Mouse (Mus musculus): ENCODE results near the gene Slc10a6. TPM values are rescaled to one million over a fixed set of nuclear protein-coding genes. Genes with fewer than 3 reads are reported as not detected.

Gene Slc10a6
- polyA plus RNA-seq, 1 experiment from 2014 or later: 0.26 TPM

GRCm38 (mm10) chr5:103654780-103655179 lies 25.6 kb upstream of the Slc10a6 start:
- WGBS: 65% methylated on average over 4 of the region's 4 CpGs
- Histone ChIP-seq H3K27me3 (0 out of 2 replicates have a peak, but pooled peaks cover 3% of the 10 kb centered on the region), H3K36me3 (no peaks in the 10 kb centered on the region), H3K9ac (0 out of 2 replicates have a peak overlapping the region, but pooled peaks have one; percentile 75), H3K4me3 (peak overlapping the region; percentile 64), H3K4me2 (replicated peaks) (peak overlapping the region; percentile 96), H3K9me3 (replicated peaks) (no peaks in the 10 kb centered on the region), H3K4me1 (peaks cover 6% of the 10 kb centered on the region; the same call in 1 of the 2 replicates), H3K27ac (no peak overlapping the region)
- no peak for ATAC-seq (ENCODE audit: low FRiP score)

GRCm38 (mm10) chr5:103654225-103654624 lies 25.0 kb upstream of the Slc10a6 start:
- H3K36me3 ChIP-seq: no peaks in the 10 kb centered on the region
- H3K4me2 ChIP-seq (replicated peaks): no peak overlapping the region
- no peak overlapping the region for H3K4me3 ChIP-seq
- H3K9ac ChIP-seq: no peak overlapping the region
- H3K4me1 ChIP-seq: peaks cover 6% of the 10 kb centered on the region; the same call in 1 of the 2 replicates
- no peaks in the 10 kb centered on the region for H3K9me3 ChIP-seq (replicated peaks)
- H3K27ac ChIP-seq: no peak overlapping the region
- 0 out of 2 replicates have a peak, but pooled peaks cover 3% of the 10 kb centered on the region for H3K27me3 ChIP-seq
- ATAC-seq (ENCODE audit: low FRiP score): no peak
- 28% methylated on average over 6 of the region's 6 CpGs for WGBS

- H3K9me3 ChIP-seq (replicated peaks): no peaks in the 10 kb centered on the region
- no peak overlapping the region for H3K4me3 ChIP-seq
- H3K9ac ChIP-seq: no peak overlapping the region
- ATAC-seq (ENCODE audit: low FRiP score): no peak
- no peak overlapping the region for H3K27ac ChIP-seq
- no peak overlapping the region for H3K4me2 ChIP-seq (replicated peaks)
- no peaks in the 10 kb centered on the region for H3K36me3 ChIP-seq
- H3K27me3 ChIP-seq: no peaks in the 10 kb centered on the region
- 93% methylated on average over 3 of the region's 3 CpGs for WGBS
- H3K4me1 ChIP-seq: 0 out of 2 replicates have a peak, but pooled peaks cover 2% of the 10 kb centered on the region
Observed at GRCm38 (mm10) chr5:103647320-103647719, 18.1 kb upstream of the Slc10a6 start.

GRCm38 (mm10) chr5:103644167-103644566 lies 15.0 kb upstream of the Slc10a6 start:
- ATAC-seq (ENCODE audit: low FRiP score): no peak
- H3K9ac ChIP-seq: no peak overlapping the region
- 94% methylated on average over 1 of the region's 1 CpGs for WGBS
- no peak overlapping the region for H3K27ac ChIP-seq
- H3K36me3 ChIP-seq: no peaks in the 10 kb centered on the region
- H3K4me1 ChIP-seq: 0 out of 2 replicates have a peak, but pooled peaks cover 2% of the 10 kb centered on the region
- no peak overlapping the region for H3K4me3 ChIP-seq
- H3K27me3 ChIP-seq: no peaks in the 10 kb centered on the region
- no peak overlapping the region for H3K4me2 ChIP-seq (replicated peaks)
- no peaks in the 10 kb centered on the region for H3K9me3 ChIP-seq (replicated peaks)

GRCm38 (mm10) chr5:103637162-103637561 lies 8.0 kb upstream of the Slc10a6 start:
- no peaks in the 10 kb centered on the region for H3K9me3 ChIP-seq (replicated peaks)
- no peak for ATAC-seq (ENCODE audit: low FRiP score)
- H3K27ac ChIP-seq: no peak overlapping the region
- H3K4me2 ChIP-seq (replicated peaks): no peak overlapping the region
- no peak overlapping the region for H3K9ac ChIP-seq
- H3K4me3 ChIP-seq: no peak overlapping the region
- H3K27me3 ChIP-seq: no peaks in the 10 kb centered on the region
- H3K36me3 ChIP-seq: no peaks in the 10 kb centered on the region
- WGBS: 93% methylated on average over 2 of the region's 2 CpGs
- H3K4me1 ChIP-seq: no peaks in the 10 kb centered on the region

- H3K9ac ChIP-seq: no peak overlapping the region
- ATAC-seq (ENCODE audit: low FRiP score): no peak
- no peaks in the 10 kb centered on the region for H3K9me3 ChIP-seq (replicated peaks)
- H3K4me1 ChIP-seq: 0 out of 2 replicates have a peak, but pooled peaks cover 5% of the 10 kb centered on the region
- no peaks in the 10 kb centered on the region for H3K36me3 ChIP-seq
- no peaks in the 10 kb centered on the region for H3K27me3 ChIP-seq
- H3K4me2 ChIP-seq (replicated peaks): no peak overlapping the region
- 80% methylated on average over 9 of the region's 9 CpGs for WGBS
- no peak overlapping the region for H3K27ac ChIP-seq
- H3K4me3 ChIP-seq: no peak overlapping the region
Observed at GRCm38 (mm10) chr5:103629854-103630580, 814 bp upstream of the Slc10a6 start.

- Histone ChIP-seq H3K4me2 (replicated peaks) (no peak overlapping the region), H3K9me3 (replicated peaks) (no peaks in the 10 kb centered on the region), H3K4me1 (0 out of 2 replicates have a peak, but pooled peaks cover 5% of the 10 kb centered on the region), H3K36me3 (no peaks in the 10 kb centered on the region), H3K27me3 (no peaks in the 10 kb centered on the region), H3K4me3 (no peak overlapping the region), H3K9ac (no peak overlapping the region), H3K27ac (no peak overlapping the region)
- 88% methylated on average over 6 of the region's 6 CpGs for WGBS
- ATAC-seq (ENCODE audit: low FRiP score): no peak
Observed at GRCm38 (mm10) chr5:103628499-103628898, 704 bp downstream of the Slc10a6 start.

GRCm38 (mm10) chr5:103624831-103625230 lies 4.4 kb downstream of the Slc10a6 start:
- H3K27ac ChIP-seq: no peak overlapping the region
- no peak overlapping the region for H3K4me2 ChIP-seq (replicated peaks)
- WGBS: 96% methylated on average over 5 of the region's 5 CpGs
- no peaks in the 10 kb centered on the region for H3K36me3 ChIP-seq
- H3K4me1 ChIP-seq: 0 out of 2 replicates have a peak, but pooled peaks cover 5% of the 10 kb centered on the region
- H3K9me3 ChIP-seq (replicated peaks): no peaks in the 10 kb centered on the region
- no peak for ATAC-seq (ENCODE audit: low FRiP score)
- no peaks in the 10 kb centered on the region for H3K27me3 ChIP-seq
- no peak overlapping the region for H3K9ac ChIP-seq
- no peak overlapping the region for H3K4me3 ChIP-seq

GRCm38 (mm10) chr5:103622321-103622720 lies 6.9 kb downstream of the Slc10a6 start:
- Histone ChIP-seq H3K9ac (no peak overlapping the region), H3K4me2 (replicated peaks) (no peak overlapping the region), H3K36me3 (no peaks in the 10 kb centered on the region), H3K27ac (no peak overlapping the region), H3K4me3 (no peak overlapping the region), H3K9me3 (replicated peaks) (no peaks in the 10 kb centered on the region), H3K27me3 (no peaks in the 10 kb centered on the region), H3K4me1 (no peaks in the 10 kb centered on the region)
- WGBS: 80% methylated on average over 5 of the region's 5 CpGs
- no peak for ATAC-seq (ENCODE audit: low FRiP score)

GRCm38 (mm10) chr5:103620301-103620973 lies 8.8 kb downstream of the Slc10a6 start:
- H3K27me3 ChIP-seq: no peaks in the 10 kb centered on the region
- H3K4me2 ChIP-seq (replicated peaks): no peak overlapping the region
- no peak overlapping the region for H3K27ac ChIP-seq
- 83% methylated on average over 12 of the region's 12 CpGs for WGBS
- H3K4me1 ChIP-seq: no peaks in the 10 kb centered on the region
- no peak overlapping the region for H3K4me3 ChIP-seq
- H3K9ac ChIP-seq: no peak overlapping the region
- no peak for ATAC-seq (ENCODE audit: low FRiP score)
- no peaks in the 10 kb centered on the region for H3K36me3 ChIP-seq
- no peaks in the 10 kb centered on the region for H3K9me3 ChIP-seq (replicated peaks)

GRCm38 (mm10) chr5:103617191-103617590 lies 12.0 kb downstream of the Slc10a6 start:
- H3K27ac ChIP-seq: no peak overlapping the region
- H3K4me3 ChIP-seq: no peak overlapping the region
- no peak overlapping the region for H3K9ac ChIP-seq
- no peaks in the 10 kb centered on the region for H3K36me3 ChIP-seq
- no peak for ATAC-seq (ENCODE audit: low FRiP score)
- no peaks in the 10 kb centered on the region for H3K4me1 ChIP-seq
- no peak overlapping the region for H3K4me2 ChIP-seq (replicated peaks)
- no peaks in the 10 kb centered on the region for H3K9me3 ChIP-seq (replicated peaks)
- H3K27me3 ChIP-seq: no peaks in the 10 kb centered on the region
- 58% methylated on average over 9 of the region's 9 CpGs for WGBS

GRCm38 (mm10) chr5:103614356-103614755 lies 14.8 kb downstream of the Slc10a6 start:
- H3K9ac ChIP-seq: no peak overlapping the region
- WGBS: 89% methylated on average over 7 of the region's 7 CpGs
- H3K27me3 ChIP-seq: no peaks in the 10 kb centered on the region
- no peak overlapping the region for H3K4me3 ChIP-seq
- no peaks in the 10 kb centered on the region for H3K9me3 ChIP-seq (replicated peaks)
- no peak overlapping the region for H3K4me2 ChIP-seq (replicated peaks)
- H3K4me1 ChIP-seq: no peaks in the 10 kb centered on the region
- H3K27ac ChIP-seq: no peak overlapping the region
- H3K36me3 ChIP-seq: no peaks in the 10 kb centered on the region
- ATAC-seq (ENCODE audit: low FRiP score): no peak

All from hindbrain, embryonic 12.5 days (tissue).